Mouse (Mus musculus) forebrain, postnatal 0 days (tissue): Measurements from ENCODE around the gene Ggta1. TPM values are rescaled to one million over a fixed set of nuclear protein-coding genes. Genes with fewer than 3 reads are reported as not detected.
A peak's percentile ranks its signal among the peaks of the same experiment; 100 is the strongest.

ENCODE experiments used
- ATAC-seq: fragments of 200-750 bp; cut with Nextera tagmentation; 2 replicates; pipeline ENCODE4 v1.8.0; 2017; ENCODE audit warnings: mild to moderate bottlenecking, moderate library complexity
- DNase-seq: peaks from one replicate; pipeline ENCODE4 v3.0.0-alpha.2; 2015
- H3K27ac ChIP-seq: fragments of 300-500 bp; sonication (generic); 2 replicates; pipeline ENCODE4 v1.5.1; 2014; ENCODE audit warnings: low read depth, mild to moderate bottlenecking, antibody characterized with exemption, low read length, moderate library complexity, mixed read lengths
- H3K27me3 ChIP-seq: fragments of 300-500 bp; sonication (generic); 2 replicates; pipeline ENCODE4 v1.6.1; 2014; ENCODE audit warnings: mild to moderate bottlenecking, low read length, mixed read lengths; ENCODE audit not compliant: insufficient read depth
- H3K36me3 ChIP-seq: fragments of 300-500 bp; sonication (generic); 2 replicates; pipeline ENCODE4 v1.6.1; 2014; ENCODE audit warnings: mild to moderate bottlenecking, moderate library complexity; ENCODE audit not compliant: insufficient read depth
- H3K4me1 ChIP-seq: fragments of 300-500 bp; sonication (generic); 2 replicates; pipeline ENCODE4 v1.6.1; 2014; ENCODE audit warnings: antibody characterized with exemption; ENCODE audit not compliant: insufficient read depth
- H3K4me2 ChIP-seq: fragments of 300-500 bp; sonication (generic); 2 replicates; pipeline ENCODE4 v1.6.1; 2014; ENCODE audit warnings: low read depth, mild to moderate bottlenecking, moderate library complexity
- H3K4me3 ChIP-seq: fragments of 300-500 bp; sonication (generic); 2 replicates; pipeline ENCODE4 v1.5.1; 2014; ENCODE audit warnings: low read depth, low read length, mixed read lengths
- H3K9ac ChIP-seq: fragments of 300-500 bp; sonication (generic); 2 replicates; pipeline ENCODE4 v1.6.1; 2014; ENCODE audit warnings: mild to moderate bottlenecking
- H3K9me3 ChIP-seq: fragments of 300-500 bp; sonication (generic); 2 replicates; pipeline ENCODE4 v1.6.1; 2016; ENCODE audit warnings: low read length
- CTCF ChIP-seq: sonication (generic); IDR thresholded peaks from 2 replicates; pipeline ENCODE4 v1.5.1; 2016; ENCODE audit warnings: antibody characterized with exemption, control low read depth, low read depth
- WGBS: fragments of 180-500 bp; shearing (Covaris S2); extraction: QIAGEN DNeasy Blood & Tissue Kit; methylation state at CpG from one replicate; pipeline ENCODE4 v1.1.7; 2014; 5-methylcytosine and 5-hydroxymethylcytosine counted together
- polyA plus RNA-seq: library from polyadenylated mRNA; unstranded; fragments of >200 nt; fragmentation: Nextera tagmentation; extraction: Ambion mirVana; gene quantifications from 2 replicates; pipeline ENCODE4 v1.2.1, GENCODE M21; 2015
- total RNA-seq: library from RNA; depleted of rRNA; stranded (reverse); fragments of >200 nt; gene quantifications from 2 replicates; pipeline ENCODE4 v1.2.3, GENCODE M21; 2014

Ggta1 gene
- total and polyA plus RNA-seq, 2 experiments from 2014 or later, result 4.3 to 6.8 TPM

DNA sequence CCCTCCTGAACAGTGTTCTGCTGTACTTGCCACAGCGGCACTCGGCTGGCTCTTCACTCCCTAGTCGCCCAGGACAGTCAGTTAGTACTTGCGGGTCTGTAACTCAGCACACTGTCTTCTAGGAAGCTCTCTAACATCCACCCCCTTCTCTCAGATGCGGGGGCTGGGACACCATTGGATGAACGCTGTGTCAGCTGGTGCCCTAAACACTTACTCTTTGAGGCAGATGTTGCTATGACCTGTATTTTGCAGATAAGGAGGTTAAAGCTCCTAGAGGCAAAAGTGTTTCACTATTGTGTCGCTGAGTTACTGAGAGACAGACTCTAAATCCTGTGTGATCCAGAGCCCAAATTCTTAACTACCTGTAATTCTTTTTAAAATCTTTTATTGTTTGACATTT, 36.4 kb upstream of the Ggta1 start:
- no peaks in the 10 kb centered on the region for H3K27me3 ChIP-seq

DNA sequence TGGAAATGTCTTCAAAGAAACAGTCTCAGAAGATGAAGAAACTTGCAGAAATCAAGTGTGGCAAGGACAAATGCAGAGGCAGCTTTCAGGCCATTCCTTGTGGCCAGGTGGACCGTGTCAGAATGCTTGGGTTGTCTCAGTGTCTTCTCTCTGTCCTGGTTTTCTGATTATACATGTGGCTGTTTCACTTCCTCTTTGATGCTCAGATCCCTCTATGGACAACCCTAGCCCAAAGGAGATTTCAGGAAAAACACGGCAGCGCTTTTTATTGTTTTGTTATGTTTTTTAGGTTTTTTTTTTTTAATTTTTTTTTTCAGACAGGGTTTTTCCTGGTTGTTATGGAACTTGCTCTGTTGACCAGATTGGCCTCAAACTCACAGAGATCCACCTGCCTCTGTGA, 35.9 kb upstream of the Ggta1 start:
- no peak overlapping the region for H3K27ac ChIP-seq
- DNase-seq, result no peak
- ATAC-seq, result no peak
- no peaks in the 10 kb centered on the region for H3K4me1 ChIP-seq
- no peak overlapping the region for H3K4me3 ChIP-seq
- no peaks in the 10 kb centered on the region for H3K36me3 ChIP-seq
- no peak overlapping the region for H3K4me2 ChIP-seq
- WGBS, result 89% methylated on average over 3 of the region's 3 CpGs
- H3K9me3 ChIP-seq, result no peaks in the 10 kb centered on the region
- H3K27me3 ChIP-seq, result no peaks in the 10 kb centered on the region
- H3K9ac ChIP-seq, result no peak overlapping the region
- TF ChIP-seq CTCF, result no peak

More for the DNA sequence above, 36.4 kb upstream of the Ggta1 start:
- Histone ChIP-seq H3K36me3 (no peaks in the 10 kb centered on the region), H3K27ac (no peak overlapping the region), H3K4me3 (no peak overlapping the region), H3K9ac (no peak overlapping the region), H3K4me1 (no peaks in the 10 kb centered on the region), H3K4me2 (no peak overlapping the region), H3K9me3 (no peaks in the 10 kb centered on the region)
- TF ChIP-seq CTCF, result no peak
- ATAC-seq (no peak), DNase-seq (no peak)
- 83% methylated on average over 7 of the region's 7 CpGs for WGBS

DNA sequence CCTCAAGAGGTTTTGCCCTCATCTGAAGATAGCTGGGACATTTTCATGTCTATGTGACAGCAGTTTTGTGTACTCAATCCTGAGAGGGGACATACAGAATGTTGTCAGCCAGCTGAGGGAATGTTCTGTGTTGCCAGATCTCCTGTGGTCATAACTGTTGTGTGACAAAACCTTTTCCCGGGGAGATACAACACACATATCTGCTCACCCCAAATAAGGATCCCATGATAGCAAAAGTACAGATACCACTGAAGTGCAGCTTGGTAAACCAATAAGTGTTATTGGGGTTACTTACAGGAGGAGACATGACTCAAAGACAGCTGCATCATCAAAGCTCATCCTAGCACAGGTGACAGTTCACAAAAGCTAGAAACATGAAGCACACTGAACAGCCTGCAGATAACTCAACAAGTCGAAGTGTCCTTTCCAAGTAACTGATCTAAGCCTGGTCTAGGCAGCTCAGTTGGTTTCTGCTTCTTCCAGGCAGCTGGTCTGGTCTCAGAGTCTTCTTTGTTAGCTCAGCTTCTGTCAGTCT, 34.7 kb upstream of the Ggta1 start:
- Histone ChIP-seq H3K27me3 (no peaks in the 10 kb centered on the region), H3K4me3 (no peak overlapping the region), H3K4me1 (no peaks in the 10 kb centered on the region), H3K36me3 (no peaks in the 10 kb centered on the region), H3K27ac (no peak overlapping the region), H3K9me3 (no peaks in the 10 kb centered on the region), H3K9ac (no peak overlapping the region), H3K4me2 (no peak overlapping the region)
- no peak for ATAC-seq
- 81% methylated on average over 2 of the region's 2 CpGs for WGBS
- TF ChIP-seq CTCF, result no peak
- no peak for DNase-seq

DNA sequence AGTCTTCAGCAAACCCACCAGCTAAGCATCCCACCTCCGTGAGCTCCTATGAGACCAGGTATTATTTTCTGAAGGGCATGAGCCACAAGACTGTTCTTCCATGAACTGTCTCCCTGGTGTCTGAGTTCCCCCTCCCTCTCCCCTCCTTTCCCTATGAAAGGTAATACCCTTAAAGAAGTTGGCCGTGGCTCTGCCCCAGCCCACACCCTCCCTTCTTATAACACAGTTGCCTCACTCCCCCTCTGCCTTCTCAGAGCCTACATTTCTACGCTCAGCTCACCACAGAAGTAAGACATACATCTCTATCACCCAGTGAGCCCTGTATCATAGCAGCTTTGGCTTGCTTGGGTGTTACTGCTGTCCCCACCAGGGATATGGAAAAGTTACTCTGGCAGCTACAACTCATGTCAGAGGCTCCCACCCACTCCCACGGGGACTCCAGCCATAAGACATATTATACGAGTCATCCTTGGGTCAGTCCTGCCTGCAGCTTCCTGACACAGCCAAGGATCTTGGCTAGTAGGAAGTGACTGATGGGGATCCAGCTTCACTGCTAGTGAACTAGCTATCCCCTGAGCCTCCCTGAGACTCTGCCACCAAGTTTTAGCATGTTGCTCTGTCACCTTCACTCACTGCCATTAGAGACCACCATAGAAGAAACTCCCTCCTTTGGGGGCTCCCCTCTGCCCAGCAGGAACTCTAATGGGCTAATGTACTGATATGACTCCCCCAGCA, 33.4 kb upstream of the Ggta1 start:
- Histone ChIP-seq H3K4me2 (no peak overlapping the region), H3K9ac (no peak overlapping the region), H3K9me3 (no peaks in the 10 kb centered on the region), H3K27ac (no peak overlapping the region), H3K4me3 (no peak overlapping the region), H3K4me1 (no peaks in the 10 kb centered on the region), H3K27me3 (no peaks in the 10 kb centered on the region), H3K36me3 (no peaks in the 10 kb centered on the region)
- DNase-seq (no peak), ATAC-seq (no peak)
- 86% methylated on average over 5 of the region's 5 CpGs for WGBS
- TF ChIP-seq CTCF, result no peak

DNA sequence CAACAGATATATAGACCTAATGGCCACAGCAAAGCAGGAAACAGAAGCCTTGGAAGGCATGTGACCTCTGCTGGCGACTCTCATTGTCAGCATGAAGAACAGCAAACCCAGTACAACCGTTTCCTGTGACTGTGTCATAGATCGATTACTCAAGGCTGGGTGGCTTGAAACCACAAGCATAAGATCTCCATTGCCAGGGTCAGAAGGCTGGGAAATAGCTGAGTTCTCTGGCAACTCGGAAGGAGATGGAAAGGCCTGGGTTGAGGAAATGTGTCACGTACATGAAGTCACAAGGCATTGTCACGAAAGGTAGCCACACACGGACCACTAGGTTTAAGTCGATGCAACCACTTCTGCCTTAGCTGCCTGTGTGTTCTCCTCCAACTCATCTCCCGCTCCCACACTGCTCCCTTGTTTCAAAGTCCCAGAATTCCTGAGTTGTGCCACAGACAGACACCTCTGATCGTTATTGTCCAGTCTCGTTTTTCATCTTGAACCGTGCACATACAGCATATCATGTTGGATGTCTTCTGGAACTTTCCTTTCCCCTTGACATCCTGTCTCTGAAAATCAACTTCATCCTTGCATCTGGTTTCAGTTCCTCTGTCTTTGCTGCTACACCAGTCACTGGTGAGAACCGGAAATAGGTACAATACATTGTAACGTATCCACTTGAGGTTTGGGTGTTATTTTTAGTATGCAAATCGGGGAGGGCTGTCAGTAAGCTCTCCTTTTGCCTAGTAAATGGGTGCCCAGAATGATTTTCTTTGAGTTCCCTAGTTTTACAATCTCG, 32.7 kb upstream of the Ggta1 start:
- Histone ChIP-seq H3K27ac (no peak overlapping the region), H3K27me3 (no peaks in the 10 kb centered on the region), H3K9me3 (no peaks in the 10 kb centered on the region), H3K4me2 (no peak overlapping the region), H3K36me3 (no peaks in the 10 kb centered on the region), H3K9ac (no peak overlapping the region), H3K4me1 (no peaks in the 10 kb centered on the region), H3K4me3 (no peak overlapping the region)
- DNase-seq (no peak), ATAC-seq (no peak)
- WGBS, result 84% methylated on average over 16 of the region's 16 CpGs
- no peak for TF ChIP-seq CTCF

DNA sequence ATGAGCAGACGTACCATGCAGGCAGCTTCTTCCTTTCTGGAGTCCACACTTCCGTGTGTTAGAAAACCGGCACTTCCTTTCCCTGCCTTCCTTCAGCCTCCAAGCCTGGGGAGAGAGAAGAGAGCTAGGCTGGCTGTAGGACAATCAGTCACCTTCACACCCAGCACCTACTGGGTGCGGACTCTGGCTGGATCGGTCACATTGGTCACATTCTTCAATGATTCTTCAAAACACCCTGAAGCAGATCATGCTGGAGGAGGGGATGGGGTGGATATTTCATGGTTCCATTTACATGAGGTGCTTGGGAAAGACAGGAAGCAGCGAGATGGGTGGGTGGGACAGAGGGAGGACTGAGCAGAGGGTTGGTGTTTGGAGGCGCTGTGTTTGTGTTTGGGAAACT, 30.5 kb upstream of the Ggta1 start:
- no peaks in the 10 kb centered on the region for H3K4me1 ChIP-seq
- H3K4me2 ChIP-seq, result no peak overlapping the region
- H3K9me3 ChIP-seq, result no peaks in the 10 kb centered on the region
- TF ChIP-seq CTCF, result no peak
- WGBS, result 88% methylated on average over 7 of the region's 7 CpGs
- H3K27ac ChIP-seq, result no peak overlapping the region
- DNase-seq (no peak), ATAC-seq (no peak)
- H3K36me3 ChIP-seq, result no peaks in the 10 kb centered on the region
- no peak overlapping the region for H3K9ac ChIP-seq
- H3K27me3 ChIP-seq, result no peaks in the 10 kb centered on the region
- no peak overlapping the region for H3K4me3 ChIP-seq

DNA sequence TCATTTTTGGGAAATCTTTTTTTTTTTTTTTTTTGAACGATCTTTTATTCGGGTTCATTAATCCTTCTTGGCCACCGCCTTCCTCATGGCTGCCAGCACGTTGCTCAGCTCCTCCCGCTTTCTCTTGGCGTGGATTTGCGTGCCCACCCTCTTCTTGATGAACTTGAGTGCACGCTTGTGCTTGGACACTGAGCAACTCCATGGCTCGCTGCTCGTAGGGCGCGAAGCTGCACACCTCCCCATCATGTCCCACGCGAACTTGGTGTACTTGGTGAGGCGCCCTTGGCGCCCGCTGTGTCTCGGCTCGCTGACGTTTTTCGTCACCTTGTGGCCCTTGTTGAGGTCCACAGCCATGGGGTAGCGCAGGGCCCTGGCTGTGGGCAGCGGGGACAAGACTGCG, 28.1 kb upstream of the Ggta1 start:
- no peaks in the 10 kb centered on the region for H3K4me1 ChIP-seq
- no peak overlapping the region for H3K4me3 ChIP-seq
- no peak for DNase-seq
- H3K4me2 ChIP-seq, result 0 out of 2 replicates have a peak overlapping the region, but pooled peaks have one; percentile 10
- H3K36me3 ChIP-seq, result no peaks in the 10 kb centered on the region
- H3K9ac ChIP-seq, result no peak overlapping the region
- 80% methylated on average over 24 of the region's 24 CpGs for WGBS
- no peaks in the 10 kb centered on the region for H3K9me3 ChIP-seq
- no peak overlapping the region for H3K27ac ChIP-seq
- TF ChIP-seq CTCF, result no peak
- no peaks in the 10 kb centered on the region for H3K27me3 ChIP-seq
- ATAC-seq, result no peak
